Mouse (Mus musculus): ENCODE measurements around the gene Adgb.

GRCm38 (mm10) chr10:10320364-10321083, 151.6 kb downstream of the Adgb start:
- TF ChIP-seq CTCF (IDR thresholded peaks at IDR 0.05; ENCODE audit: insufficient read depth, low read length) (no peak), POLR2A (IDR thresholded peaks at IDR 0.05; ENCODE audit: borderline replicate concordance, extremely low read depth, low read depth, low read length) (no peak)
